Mouse (Mus musculus) erythroblast, embryonic 14.5 days (primary cell): ENCODE measurements around the gene Gm47959.

Experiments used
- GATA1 ChIP-seq: IDR thresholded peaks from 2 replicates; pipeline ENCODE4 v1.6.1; 2012; ENCODE audit warnings: low read length, inconsistent platforms, mixed read lengths
- TAL1 ChIP-seq: IDR thresholded peaks from 3 replicates; pipeline ENCODE4 v1.6.1; 2012; ENCODE audit warnings: low read length, inconsistent platforms, mixed read lengths

GRCm38 (mm10) chr1:83015329-83015879, 15.1 kb downstream of the Gm47959 start:
- TF ChIP-seq TAL1 (no peak), GATA1 (no peak)
